Mouse (Mus musculus): Measurements from ENCODE around the gene Shc2. TPM values are rescaled to one million over a fixed set of nuclear protein-coding genes. Genes with fewer than 3 reads are reported as not detected.

Gene Shc2
- total RNA-seq, 1 experiment = 4.3 TPM

DNA sequence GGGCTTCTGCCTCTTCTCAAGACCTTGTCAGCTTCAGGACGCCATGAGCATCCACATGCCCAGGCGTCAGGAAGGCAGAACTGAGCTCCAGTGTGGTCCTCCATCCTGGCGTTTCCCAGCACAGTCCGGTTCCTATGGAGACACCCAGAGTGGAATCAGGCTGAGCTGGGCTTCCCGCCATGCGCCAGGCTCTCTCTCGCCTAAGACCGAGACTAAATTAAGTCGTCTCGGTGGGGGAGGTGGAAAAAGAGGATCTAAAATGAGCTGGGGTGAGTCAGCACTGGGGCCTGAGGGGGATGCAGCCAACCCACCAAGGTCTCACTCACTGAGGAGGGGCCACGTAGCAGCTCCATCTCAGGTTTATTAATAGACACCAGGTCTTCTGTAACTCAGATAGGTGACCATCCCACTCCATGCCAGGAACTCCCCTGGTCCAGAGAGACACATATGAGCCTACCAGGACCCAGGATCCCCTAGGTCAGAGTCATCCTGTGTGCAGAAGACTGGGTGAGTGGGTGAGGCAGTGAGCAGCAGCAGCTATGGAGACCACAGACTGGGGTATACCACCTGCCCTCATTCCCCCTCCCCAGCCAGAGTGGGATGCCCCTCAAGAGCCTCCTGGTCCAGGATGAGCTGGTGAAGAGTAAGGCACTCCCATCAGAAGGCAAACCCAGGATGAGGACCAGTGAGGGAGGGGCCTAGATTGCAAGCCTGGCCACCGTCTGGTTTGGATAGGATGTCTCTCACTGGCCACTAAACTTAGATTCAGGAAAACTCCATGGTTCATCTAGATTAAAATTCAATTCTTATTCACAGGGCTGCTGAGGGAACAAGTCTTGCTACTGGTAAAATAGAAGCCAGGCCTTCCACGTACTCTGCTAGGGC lies 40.4 kb downstream of the Shc2 start:
- Histone ChIP-seq H3K36me3 (ENCODE audit: control insufficient read depth, insufficient read depth, low read length, poor library complexity, severe bottlenecking) (no peaks in the 10 kb centered on the region), H3K9me3 (ENCODE audit: control insufficient read depth, insufficient read depth, low read depth, low read length) (no peaks in the 10 kb centered on the region), H3K4me3 (ENCODE audit: insufficient read depth in 1 of 2, low read depth in 1 of 2, low read length in 2 of 2, poor library complexity in 1 of 2, severe bottlenecking in 1 of 2) (no peak overlapping the region), H3K9ac (ENCODE audit: insufficient read depth, low read depth, low read length, poor library complexity, severe bottlenecking) (no peak overlapping the region), H3K27ac (ENCODE audit: insufficient read depth, low read depth, low read length, poor library complexity, severe bottlenecking) (no peak overlapping the region), H3K4me1 (ENCODE audit: control insufficient read depth in 2 of 2, insufficient read depth in 2 of 2, low read length in 2 of 2, poor library complexity in 1 of 2) (no peaks in the 10 kb centered on the region)
- in situ Hi-C loops (cut with MboI; ENCODE audit: low sequenced_read_pairs in 2 of 2, unreplicated experiment in 2 of 2) = loop anchor here (5.0 to 10.0 kb wide), 2 partner anchors 50 to 58 kb away; partner anchors contain the start of gene Odf3l2 (in 1 of the 2)
- no peak for TF ChIP-seq CHD2 (IDR thresholded peaks at IDR 0.05; ENCODE audit: low read depth, low read length)
- TF ChIP-seq HCFC1 (IDR thresholded peaks at IDR 0.05; ENCODE audit: borderline replicate concordance, insufficient read depth, low read length) = no peak
- no peak for TF ChIP-seq ZNF384 (IDR thresholded peaks at IDR 0.05; ENCODE audit: low read depth, low read length)
- no peak for TF ChIP-seq ZC3H11A (IDR thresholded peaks at IDR 0.05; ENCODE audit: borderline replicate concordance, low read depth, low read length)
- no peak for TF ChIP-seq MAFK (IDR thresholded peaks at IDR 0.05; ENCODE audit: insufficient read depth, low read depth, low read length)
- DNase-seq (ENCODE audit: low read depth, low spot score) = no peak

DNA sequence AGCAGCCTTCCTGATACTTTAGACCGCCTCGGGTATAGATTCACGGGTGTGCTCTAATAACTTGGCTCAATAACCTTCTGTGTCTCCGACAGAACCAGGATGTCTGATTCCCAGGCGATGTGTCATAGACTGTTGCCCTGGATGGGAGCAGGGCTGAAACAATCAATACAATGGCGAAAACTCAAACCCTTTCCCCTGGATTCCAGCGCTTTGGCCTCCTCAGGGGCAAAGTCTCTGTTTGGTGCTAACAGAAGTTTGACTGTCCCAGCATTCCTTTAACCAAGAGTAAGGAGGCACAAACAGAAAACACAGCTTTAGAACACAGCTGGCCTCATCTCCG lies 42.2 kb downstream of the Shc2 start:
- no peak for TF ChIP-seq HCFC1 (IDR thresholded peaks at IDR 0.05; ENCODE audit: borderline replicate concordance, insufficient read depth, low read length)
- no peak for TF ChIP-seq CHD2 (IDR thresholded peaks at IDR 0.05; ENCODE audit: low read depth, low read length)
- TF ChIP-seq MAFK (IDR thresholded peaks at IDR 0.05; ENCODE audit: insufficient read depth, low read depth, low read length) = no peak
- no peak for TF ChIP-seq ZC3H11A (IDR thresholded peaks at IDR 0.05; ENCODE audit: borderline replicate concordance, low read depth, low read length)
- no peak for TF ChIP-seq ZNF384 (IDR thresholded peaks at IDR 0.05; ENCODE audit: low read depth, low read length)
- Histone ChIP-seq H3K36me3 (ENCODE audit: control insufficient read depth, insufficient read depth, low read length, poor library complexity, severe bottlenecking) (no peaks in the 10 kb centered on the region), H3K4me3 (ENCODE audit: insufficient read depth in 1 of 2, low read depth in 1 of 2, low read length in 2 of 2, poor library complexity in 1 of 2, severe bottlenecking in 1 of 2) (no peak overlapping the region), H3K4me1 (ENCODE audit: control insufficient read depth in 2 of 2, insufficient read depth in 2 of 2, low read length in 2 of 2, poor library complexity in 1 of 2) (no peaks in the 10 kb centered on the region), H3K27ac (ENCODE audit: insufficient read depth, low read depth, low read length, poor library complexity, severe bottlenecking) (no peak overlapping the region), H3K9ac (ENCODE audit: insufficient read depth, low read depth, low read length, poor library complexity, severe bottlenecking) (no peak overlapping the region), H3K9me3 (ENCODE audit: control insufficient read depth, insufficient read depth, low read depth, low read length) (no peaks in the 10 kb centered on the region)
- DNase-seq (ENCODE audit: low read depth, low spot score) = no peak
- in situ Hi-C loops (cut with MboI; ENCODE audit: low sequenced_read_pairs in 2 of 2, unreplicated experiment in 2 of 2) = loop anchor here (5.0 to 10.0 kb wide), 2 partner anchors 52 to 59 kb away; partner anchors contain the start of gene Odf3l2 (in 1 of the 2)

- Histone ChIP-seq H3K4me1 (ENCODE audit: control insufficient read depth in 2 of 2, insufficient read depth in 2 of 2, low read length in 2 of 2, poor library complexity in 1 of 2) (no peaks in the 10 kb centered on the region), H3K36me3 (ENCODE audit: control insufficient read depth, insufficient read depth, low read length, poor library complexity, severe bottlenecking) (no peaks in the 10 kb centered on the region), H3K9me3 (ENCODE audit: control insufficient read depth, insufficient read depth, low read depth, low read length) (no peaks in the 10 kb centered on the region), H3K27ac (ENCODE audit: insufficient read depth, low read depth, low read length, poor library complexity, severe bottlenecking) (no peak overlapping the region), H3K4me3 (ENCODE audit: insufficient read depth in 1 of 2, low read depth in 1 of 2, low read length in 2 of 2, poor library complexity in 1 of 2, severe bottlenecking in 1 of 2) (no peak overlapping the region), H3K9ac (ENCODE audit: insufficient read depth, low read depth, low read length, poor library complexity, severe bottlenecking) (no peak overlapping the region)
- in situ Hi-C loops (cut with MboI; ENCODE audit: low sequenced_read_pairs in 2 of 2, unreplicated experiment in 2 of 2) = loop anchor here (5.0 to 10.0 kb wide), 2 partner anchors 52 to 60 kb away; partner anchors contain the start of gene Odf3l2 (in 1 of the 2)
- DNase-seq (ENCODE audit: low read depth, low spot score) = peak; percentile 67
- TF ChIP-seq ZC3H11A (IDR thresholded peaks at IDR 0.05; ENCODE audit: borderline replicate concordance, low read depth, low read length) (peak; percentile 71; the same call in 1 of the 2 replicates), CHD2 (IDR thresholded peaks at IDR 0.05; ENCODE audit: low read depth, low read length) (no peak), MAFK (IDR thresholded peaks at IDR 0.05; ENCODE audit: insufficient read depth, low read depth, low read length) (peak; percentile 47; the same call in 1 of the 2 replicates), HCFC1 (IDR thresholded peaks at IDR 0.05; ENCODE audit: borderline replicate concordance, insufficient read depth, low read length) (no peak)
Observed at GRCm38 (mm10) chr10:79594872-79595589, 42.7 kb downstream of the Shc2 start.

DNA sequence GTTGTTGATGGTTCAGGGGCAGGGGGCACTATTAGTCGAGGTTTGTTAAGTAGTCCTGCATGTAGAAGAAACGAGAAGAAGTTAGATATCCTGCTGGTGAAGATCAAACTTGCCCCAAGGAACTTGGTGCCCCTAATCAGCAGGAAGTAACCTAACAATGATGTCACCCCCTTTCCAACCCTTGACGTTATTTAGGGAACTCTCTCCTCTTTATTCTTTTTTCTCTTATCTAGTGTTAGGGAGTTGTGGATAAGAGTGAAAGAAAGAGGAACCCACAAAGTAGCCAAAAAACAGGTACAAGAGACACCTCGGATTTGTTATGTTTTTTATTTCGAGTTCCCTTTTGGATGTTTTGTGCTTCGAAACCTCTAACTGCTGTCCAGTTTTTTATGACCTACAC lies 43.6 kb downstream of the Shc2 start:
- no peaks in the 10 kb centered on the region for H3K9me3 ChIP-seq (ENCODE audit: control insufficient read depth, insufficient read depth, low read depth, low read length)

More for the DNA sequence above, 43.6 kb downstream of the Shc2 start:
- TF ChIP-seq CHD2 (IDR thresholded peaks at IDR 0.05; ENCODE audit: low read depth, low read length) (no peak), MAFK (IDR thresholded peaks at IDR 0.05; ENCODE audit: insufficient read depth, low read depth, low read length) (no peak), ZC3H11A (IDR thresholded peaks at IDR 0.05; ENCODE audit: borderline replicate concordance, low read depth, low read length) (no peak), HCFC1 (IDR thresholded peaks at IDR 0.05; ENCODE audit: borderline replicate concordance, insufficient read depth, low read length) (no peak), ZNF384 (IDR thresholded peaks at IDR 0.05; ENCODE audit: low read depth, low read length) (no peak)
- Histone ChIP-seq H3K4me1 (ENCODE audit: control insufficient read depth in 2 of 2, insufficient read depth in 2 of 2, low read length in 2 of 2, poor library complexity in 1 of 2) (no peaks in the 10 kb centered on the region), H3K4me3 (ENCODE audit: insufficient read depth in 1 of 2, low read depth in 1 of 2, low read length in 2 of 2, poor library complexity in 1 of 2, severe bottlenecking in 1 of 2) (no peak overlapping the region), H3K27ac (ENCODE audit: insufficient read depth, low read depth, low read length, poor library complexity, severe bottlenecking) (no peak overlapping the region), H3K36me3 (ENCODE audit: control insufficient read depth, insufficient read depth, low read length, poor library complexity, severe bottlenecking) (no peaks in the 10 kb centered on the region), H3K9ac (ENCODE audit: insufficient read depth, low read depth, low read length, poor library complexity, severe bottlenecking) (no peak overlapping the region)
- in situ Hi-C loops (cut with MboI; ENCODE audit: low sequenced_read_pairs in 2 of 2, unreplicated experiment in 2 of 2) = loop anchor here in 1 of 2 experiments (10.0 kb wide), 1 partner anchor 61 kb away; no protein-coding TSS in a partner anchor
- DNase-seq (ENCODE audit: low read depth, low spot score) = no peak

Data from ES-E14 (cell line).